Mouse (Mus musculus): Measurements from ENCODE around the gene Samd5. TPM values are rescaled to one million over a fixed set of nuclear protein-coding genes. Genes with fewer than 3 reads are reported as not detected.

The Samd5 gene
- total RNA-seq, 1 experiment = 1.2 TPM

GRCm38 (mm10) chr10:9648464-9648863, 26.5 kb downstream of the Samd5 start:
- in situ Hi-C loops (cut with MboI; ENCODE audit: low sequenced_read_pairs in 2 of 2, unreplicated experiment in 2 of 2) = no loop called here
- H3K27ac ChIP-seq (ENCODE audit: insufficient read depth, low read depth, low read length, poor library complexity, severe bottlenecking) = no peak overlapping the region
- DNase-seq (ENCODE audit: low read depth, low spot score) = no peak
- no peaks in the 10 kb centered on the region for H3K9me3 ChIP-seq (ENCODE audit: control insufficient read depth, insufficient read depth, low read depth, low read length)
- no peaks in the 10 kb centered on the region for H3K4me1 ChIP-seq (ENCODE audit: control insufficient read depth in 2 of 2, insufficient read depth in 2 of 2, low read length in 2 of 2, poor library complexity in 1 of 2)
- H3K36me3 ChIP-seq (ENCODE audit: control insufficient read depth, insufficient read depth, low read length, poor library complexity, severe bottlenecking) = no peaks in the 10 kb centered on the region
- H3K4me3 ChIP-seq (ENCODE audit: insufficient read depth in 1 of 2, low read depth in 1 of 2, low read length in 2 of 2, poor library complexity in 1 of 2, severe bottlenecking in 1 of 2) = no peak overlapping the region
- no peak overlapping the region for H3K9ac ChIP-seq (ENCODE audit: insufficient read depth, low read depth, low read length, poor library complexity, severe bottlenecking)
- TF ChIP-seq ZNF384 (IDR thresholded peaks at IDR 0.05; ENCODE audit: low read depth, low read length) = no peak

DNA sequence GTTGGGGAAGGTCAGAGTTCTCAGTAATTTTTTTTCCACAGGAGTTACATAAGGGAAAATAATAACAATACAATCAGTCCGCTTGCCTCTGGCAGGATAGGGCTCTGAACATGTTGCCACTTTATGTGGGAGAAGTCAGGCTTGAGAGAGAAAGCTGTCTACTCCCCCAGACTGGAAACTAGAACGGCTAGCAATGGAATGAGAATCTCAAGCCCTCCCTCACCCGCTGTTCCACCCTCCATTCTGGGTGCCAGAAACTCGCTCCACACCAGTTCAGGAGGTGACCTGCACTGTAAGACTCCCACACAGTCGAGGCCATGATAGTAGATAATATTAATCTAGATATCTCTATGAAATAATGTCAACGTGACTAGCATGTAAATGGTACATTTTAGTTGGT, 27.3 kb downstream of the Samd5 start:
- Histone ChIP-seq H3K9me3 (ENCODE audit: control insufficient read depth, insufficient read depth, low read depth, low read length) (no peaks in the 10 kb centered on the region), H3K36me3 (ENCODE audit: control insufficient read depth, insufficient read depth, low read length, poor library complexity, severe bottlenecking) (no peaks in the 10 kb centered on the region), H3K4me1 (ENCODE audit: control insufficient read depth in 2 of 2, insufficient read depth in 2 of 2, low read length in 2 of 2, poor library complexity in 1 of 2) (no peaks in the 10 kb centered on the region), H3K9ac (ENCODE audit: insufficient read depth, low read depth, low read length, poor library complexity, severe bottlenecking) (no peak overlapping the region), H3K4me3 (ENCODE audit: insufficient read depth in 1 of 2, low read depth in 1 of 2, low read length in 2 of 2, poor library complexity in 1 of 2, severe bottlenecking in 1 of 2) (no peak overlapping the region), H3K27ac (ENCODE audit: insufficient read depth, low read depth, low read length, poor library complexity, severe bottlenecking) (no peak overlapping the region)
- in situ Hi-C loops (cut with MboI; ENCODE audit: low sequenced_read_pairs in 2 of 2, unreplicated experiment in 2 of 2) = no loop called here
- TF ChIP-seq ZNF384 (IDR thresholded peaks at IDR 0.05; ENCODE audit: low read depth, low read length) = no peak
- no peak for TF ChIP-seq HCFC1 (IDR thresholded peaks at IDR 0.05; ENCODE audit: borderline replicate concordance, insufficient read depth, low read length)
- no peak for TF ChIP-seq ZC3H11A (IDR thresholded peaks at IDR 0.05; ENCODE audit: borderline replicate concordance, low read depth, low read length)
- TF ChIP-seq CHD2 (IDR thresholded peaks at IDR 0.05; ENCODE audit: low read depth, low read length) = no peak
- TF ChIP-seq MAFK (IDR thresholded peaks at IDR 0.05; ENCODE audit: insufficient read depth, low read depth, low read length) = no peak
- no peak for DNase-seq (ENCODE audit: low read depth, low spot score)

DNA sequence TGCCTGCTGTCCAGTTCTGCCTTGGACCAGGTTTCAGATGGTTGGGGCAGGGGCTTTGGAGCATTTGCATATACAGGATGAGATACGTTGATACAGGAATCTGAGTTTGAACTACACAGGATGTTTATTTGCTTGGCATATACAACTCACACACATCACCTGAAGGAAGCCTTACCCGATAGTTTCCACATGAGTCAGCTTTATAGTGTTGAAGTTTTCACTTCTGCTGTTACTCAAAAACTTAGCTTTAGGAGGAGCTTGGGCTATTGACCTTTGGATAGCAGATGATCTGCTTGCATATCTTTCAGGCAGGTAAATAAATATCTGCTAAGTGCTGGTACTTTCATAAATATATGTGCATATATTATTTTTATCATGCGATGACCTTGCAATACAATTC, 28.6 kb downstream of the Samd5 start:
- Histone ChIP-seq H3K36me3 (ENCODE audit: control insufficient read depth, insufficient read depth, low read length, poor library complexity, severe bottlenecking) (no peaks in the 10 kb centered on the region), H3K4me1 (ENCODE audit: control insufficient read depth in 2 of 2, insufficient read depth in 2 of 2, low read length in 2 of 2, poor library complexity in 1 of 2) (no peaks in the 10 kb centered on the region), H3K4me3 (ENCODE audit: insufficient read depth in 1 of 2, low read depth in 1 of 2, low read length in 2 of 2, poor library complexity in 1 of 2, severe bottlenecking in 1 of 2) (no peak overlapping the region), H3K9me3 (ENCODE audit: control insufficient read depth, insufficient read depth, low read depth, low read length) (no peaks in the 10 kb centered on the region), H3K9ac (ENCODE audit: insufficient read depth, low read depth, low read length, poor library complexity, severe bottlenecking) (no peak overlapping the region), H3K27ac (ENCODE audit: insufficient read depth, low read depth, low read length, poor library complexity, severe bottlenecking) (no peak overlapping the region)
- no peak for DNase-seq (ENCODE audit: low read depth, low spot score)
- in situ Hi-C loops (cut with MboI; ENCODE audit: low sequenced_read_pairs in 2 of 2, unreplicated experiment in 2 of 2) = no loop called here
- TF ChIP-seq MAFK (IDR thresholded peaks at IDR 0.05; ENCODE audit: insufficient read depth, low read depth, low read length) (no peak), CHD2 (IDR thresholded peaks at IDR 0.05; ENCODE audit: low read depth, low read length) (no peak), ZNF384 (IDR thresholded peaks at IDR 0.05; ENCODE audit: low read depth, low read length) (no peak), ZC3H11A (IDR thresholded peaks at IDR 0.05; ENCODE audit: borderline replicate concordance, low read depth, low read length) (no peak), HCFC1 (IDR thresholded peaks at IDR 0.05; ENCODE audit: borderline replicate concordance, insufficient read depth, low read length) (no peak)

- no peaks in the 10 kb centered on the region for H3K9me3 ChIP-seq (ENCODE audit: control insufficient read depth, insufficient read depth, low read depth, low read length)
- H3K36me3 ChIP-seq (ENCODE audit: control insufficient read depth, insufficient read depth, low read length, poor library complexity, severe bottlenecking) = no peaks in the 10 kb centered on the region
- no peaks in the 10 kb centered on the region for H3K4me1 ChIP-seq (ENCODE audit: control insufficient read depth in 2 of 2, insufficient read depth in 2 of 2, low read length in 2 of 2, poor library complexity in 1 of 2)
- in situ Hi-C loops (cut with MboI; ENCODE audit: low sequenced_read_pairs in 2 of 2, unreplicated experiment in 2 of 2) = no loop called here
- TF ChIP-seq ZC3H11A (IDR thresholded peaks at IDR 0.05; ENCODE audit: borderline replicate concordance, low read depth, low read length) (no peak), ZNF384 (IDR thresholded peaks at IDR 0.05; ENCODE audit: low read depth, low read length) (no peak), HCFC1 (IDR thresholded peaks at IDR 0.05; ENCODE audit: borderline replicate concordance, insufficient read depth, low read length) (no peak), MAFK (IDR thresholded peaks at IDR 0.05; ENCODE audit: insufficient read depth, low read depth, low read length) (no peak), CHD2 (IDR thresholded peaks at IDR 0.05; ENCODE audit: low read depth, low read length) (no peak)
- no peak for DNase-seq (ENCODE audit: low read depth, low spot score)
- H3K27ac ChIP-seq (ENCODE audit: insufficient read depth, low read depth, low read length, poor library complexity, severe bottlenecking) = no peak overlapping the region
- no peak overlapping the region for H3K4me3 ChIP-seq (ENCODE audit: insufficient read depth in 1 of 2, low read depth in 1 of 2, low read length in 2 of 2, poor library complexity in 1 of 2, severe bottlenecking in 1 of 2)
- no peak overlapping the region for H3K9ac ChIP-seq (ENCODE audit: insufficient read depth, low read depth, low read length, poor library complexity, severe bottlenecking)
Measured at GRCm38 (mm10) chr10:9643531-9643930, 31.5 kb downstream of the Samd5 start.

DNA sequence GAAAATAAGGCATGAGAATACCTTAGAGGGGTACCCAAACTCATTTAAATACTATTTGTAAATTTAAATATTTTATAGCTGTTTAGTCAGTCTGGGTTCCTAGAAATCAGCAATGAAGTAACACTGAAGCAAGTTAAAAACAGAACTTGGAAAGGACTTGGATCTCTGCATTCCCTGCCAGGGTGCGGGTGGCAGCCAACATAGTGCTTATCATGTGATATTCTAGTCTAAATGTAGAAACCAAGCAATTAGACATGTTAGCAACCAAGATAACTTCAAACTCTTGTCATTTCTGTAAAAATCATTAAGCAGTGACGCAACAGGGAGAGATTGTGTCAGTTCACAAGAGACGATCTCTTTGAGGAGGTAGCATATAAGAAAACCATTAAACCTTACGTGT, 32.9 kb downstream of the Samd5 start:
- H3K9ac ChIP-seq (ENCODE audit: insufficient read depth, low read depth, low read length, poor library complexity, severe bottlenecking) = no peak overlapping the region
- H3K27ac ChIP-seq (ENCODE audit: insufficient read depth, low read depth, low read length, poor library complexity, severe bottlenecking) = no peak overlapping the region
- no peaks in the 10 kb centered on the region for H3K9me3 ChIP-seq (ENCODE audit: control insufficient read depth, insufficient read depth, low read depth, low read length)
- H3K36me3 ChIP-seq (ENCODE audit: control insufficient read depth, insufficient read depth, low read length, poor library complexity, severe bottlenecking) = no peaks in the 10 kb centered on the region
- TF ChIP-seq ZNF384 (IDR thresholded peaks at IDR 0.05; ENCODE audit: low read depth, low read length) = no peak
- TF ChIP-seq HCFC1 (IDR thresholded peaks at IDR 0.05; ENCODE audit: borderline replicate concordance, insufficient read depth, low read length) = no peak
- TF ChIP-seq CHD2 (IDR thresholded peaks at IDR 0.05; ENCODE audit: low read depth, low read length) = no peak
- no peak for TF ChIP-seq ZC3H11A (IDR thresholded peaks at IDR 0.05; ENCODE audit: borderline replicate concordance, low read depth, low read length)
- no peak for TF ChIP-seq MAFK (IDR thresholded peaks at IDR 0.05; ENCODE audit: insufficient read depth, low read depth, low read length)
- in situ Hi-C loops (cut with MboI; ENCODE audit: low sequenced_read_pairs in 2 of 2, unreplicated experiment in 2 of 2) = no loop called here
- no peak overlapping the region for H3K4me3 ChIP-seq (ENCODE audit: insufficient read depth in 1 of 2, low read depth in 1 of 2, low read length in 2 of 2, poor library complexity in 1 of 2, severe bottlenecking in 1 of 2)
- no peak for DNase-seq (ENCODE audit: low read depth, low spot score)
- H3K4me1 ChIP-seq (ENCODE audit: control insufficient read depth in 2 of 2, insufficient read depth in 2 of 2, low read length in 2 of 2, poor library complexity in 1 of 2) = no peaks in the 10 kb centered on the region
